Mouse (Mus musculus) heart, postnatal 36 days (tissue): ENCODE results near the gene Vac14. TPM values are rescaled to one million over a fixed set of nuclear protein-coding genes. Genes with fewer than 3 reads are reported as not detected.

Experiments used
- total RNA-seq, 2 experiments: library from RNA; stranded (reverse); gene quantifications; 2 replicates each; pipeline ENCODE4 v1.2.3; 2021

Vac14 gene
- total RNA-seq, 2 experiments from 2014 or later = 14.7 to 16.8 TPM

Other genes starting within 250 kb of the Vac14 start
- 10 to 100 TPM; 34.3 to 38.1 TPM for gene Mtss1l, start 102.9 kb downstream of the Vac14 start, total RNA-seq
- 1 to 10 TPM; 4.3 to 6.9 TPM for gene Il34, start 187.3 kb downstream of the Vac14 start, total RNA-seq
- gene Cog4, start 228.0 kb downstream of the Vac14 start, total RNA-seq = 10 to 100 TPM; 74.3 to 78.3 TPM
- gene Sf3b3, start 228.2 kb downstream of the Vac14 start, total RNA-seq = 10 to 100 TPM; 37.3 to 39.1 TPM